Mouse (Mus musculus): ENCODE measurements around the gene Scpep1. TPM values are rescaled to one million over a fixed set of nuclear protein-coding genes. Genes with fewer than 3 reads are reported as not detected.
"Not testable (repeated sequence)": the region's sequence is repeated elsewhere in the genome, so short reads cannot be mapped to it uniquely, and the experiment has no call there.

Scpep1 gene
- polyA plus RNA-seq, 1 experiment from 2014 or later: 202 TPM

DNA sequence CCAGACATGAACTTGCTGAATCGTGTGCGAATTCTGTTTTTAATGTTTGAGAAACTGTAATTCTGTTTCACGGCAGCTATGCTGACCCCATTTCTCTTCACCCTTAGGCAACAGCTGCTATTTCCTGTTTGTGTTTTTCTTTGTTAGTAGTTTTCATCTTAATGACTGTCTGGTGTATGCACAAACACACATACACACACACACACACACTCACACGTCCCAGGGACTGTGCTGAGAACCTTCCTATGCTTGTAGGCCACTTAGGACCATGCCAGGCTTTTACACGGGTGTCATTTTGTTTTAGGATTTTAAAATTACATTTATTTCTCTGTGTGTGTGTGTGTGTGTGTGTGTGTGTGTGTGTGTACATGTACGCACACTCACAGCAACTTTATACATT is 55.7 kb downstream of the Scpep1 start:
- POLR2A ChIA-PET: no interaction called here
- no peaks in the 10 kb centered on the region for H3K27me3 ChIP-seq
- CTCF ChIA-PET: interaction anchor here (1.2 to 1.8 kb wide), 3 partner anchors 9 to 17 kb away, joined by 4 to 7 read pairs (median 5); no protein-coding TSS in a partner anchor
- in situ Hi-C loops (cut with MboI; ENCODE audit: low pct_unique_long_range_greater_than_20kb): no loop called here
- no peak for TF ChIP-seq CTCF (IDR thresholded peaks at IDR 0.05)
- ATAC-seq (no peak), DNase-seq (ENCODE audit: low read depth, low spot score) (no peak)

GRCm38 (mm10) chr11:88898380-88898763 is 56.9 kb downstream of the Scpep1 start:
- no peak for TF ChIP-seq CTCF (IDR thresholded peaks at IDR 0.05)
- ATAC-seq (no peak), DNase-seq (ENCODE audit: low read depth, low spot score) (no peak)
- ChIA-PET POLR2A (no interaction called here), CTCF (interaction anchor here (1.0 to 1.8 kb wide), 5 partner anchors 9 to 18 kb away, joined by 3 to 5 read pairs (median 3); no protein-coding TSS in a partner anchor)
- in situ Hi-C loops (cut with MboI; ENCODE audit: low pct_unique_long_range_greater_than_20kb): no loop called here
- no peaks in the 10 kb centered on the region for H3K27me3 ChIP-seq

GRCm38 (mm10) chr11:88897624-88898379 is 57.5 kb downstream of the Scpep1 start:
- ChIA-PET POLR2A (no interaction called here), CTCF (interaction anchor here (1.0 to 1.8 kb wide), 6 partner anchors 8 to 17 kb away, joined by 3 to 5 read pairs (median 3); no protein-coding TSS in a partner anchor)
- DNase-seq (ENCODE audit: low read depth, low spot score) (no peak), ATAC-seq (no peak)
- in situ Hi-C loops (cut with MboI; ENCODE audit: low pct_unique_long_range_greater_than_20kb): no loop called here
- no peak for TF ChIP-seq CTCF (IDR thresholded peaks at IDR 0.05)
- no peaks in the 10 kb centered on the region for H3K27me3 ChIP-seq

DNA sequence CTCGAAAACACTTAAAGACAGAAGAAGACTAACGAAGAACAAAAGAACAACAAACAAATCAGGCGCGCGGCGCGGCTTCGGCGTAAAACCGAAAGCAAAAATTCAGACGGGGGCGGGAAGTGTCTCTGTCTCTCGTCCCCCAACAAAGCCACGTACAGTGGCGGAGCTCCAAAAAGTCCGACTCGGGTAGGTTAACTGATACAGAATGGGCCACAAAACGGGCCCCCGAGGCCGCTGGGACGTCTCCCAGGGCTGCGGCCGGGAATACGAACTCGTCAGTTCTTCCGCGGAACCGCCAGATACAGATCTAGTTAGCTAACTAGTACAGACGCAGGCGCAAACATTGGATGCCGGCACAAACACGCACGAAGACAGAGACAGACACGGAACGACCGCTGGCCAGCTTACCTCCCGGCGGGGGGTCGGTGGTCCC is 59.4 kb downstream of the Scpep1 start:
- H3K27me3 ChIP-seq; POLR2A ChIA-PET; CTCF ChIA-PET; ATAC-seq; in situ Hi-C loops (cut with MboI; ENCODE audit: low pct_unique_long_range_greater_than_20kb); DNase-seq (ENCODE audit: low read depth, low spot score): not testable (repeated sequence)

DNA sequence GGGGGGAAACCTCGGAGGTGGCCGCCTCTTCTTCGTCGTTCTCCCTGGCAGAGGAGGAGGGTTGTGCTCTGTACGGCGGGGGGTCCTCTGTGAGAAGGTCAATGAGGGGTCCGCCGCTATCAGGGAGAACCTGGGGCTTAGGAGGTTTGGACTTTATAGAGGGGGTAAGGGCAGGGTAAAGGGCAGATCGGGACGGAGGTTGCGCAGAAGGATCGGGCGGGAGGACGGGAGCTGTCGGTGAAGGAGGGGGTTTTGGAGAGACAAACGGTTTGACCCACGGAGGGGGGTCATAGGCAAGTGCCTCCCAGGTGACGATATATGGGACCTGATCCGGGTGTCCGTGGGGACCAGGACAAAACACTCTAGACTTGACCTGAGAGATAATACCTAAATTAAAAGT is 60.0 kb downstream of the Scpep1 start:
- CTCF ChIA-PET; in situ Hi-C loops (cut with MboI; ENCODE audit: low pct_unique_long_range_greater_than_20kb); DNase-seq (ENCODE audit: low read depth, low spot score): not testable (repeated sequence)

DNA sequence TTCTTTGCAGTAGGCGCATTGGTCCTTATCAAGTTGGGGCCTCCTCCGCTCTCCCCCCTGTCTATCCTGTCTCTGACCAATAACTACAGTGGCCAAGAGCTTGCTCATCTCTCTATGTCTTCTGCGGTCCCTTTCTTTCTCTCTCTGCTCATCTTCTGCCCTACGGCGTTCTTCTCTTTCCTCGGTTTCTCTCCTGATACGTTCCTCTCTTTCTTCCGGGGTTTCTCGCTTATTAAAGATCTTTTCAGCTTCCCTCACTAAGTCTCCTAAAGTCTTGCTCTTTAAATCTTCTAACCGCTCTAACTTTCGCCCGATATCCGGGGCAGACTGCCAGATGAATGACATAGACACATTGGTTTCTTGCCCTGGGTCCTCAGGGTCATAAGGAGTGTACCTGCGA is 61.0 kb downstream of the Scpep1 start:
- H3K27me3 ChIP-seq; ATAC-seq; DNase-seq (ENCODE audit: low read depth, low spot score); POLR2A ChIA-PET; in situ Hi-C loops (cut with MboI; ENCODE audit: low pct_unique_long_range_greater_than_20kb); CTCF ChIA-PET: not testable (repeated sequence)

More for the DNA sequence above, 60.0 kb downstream of the Scpep1 start:
- ATAC-seq, POLR2A ChIA-PET, H3K27me3 ChIP-seq: not testable (repeated sequence)

- in situ Hi-C loops (cut with MboI; ENCODE audit: low pct_unique_long_range_greater_than_20kb); H3K27me3 ChIP-seq; ATAC-seq; CTCF ChIA-PET; POLR2A ChIA-PET; DNase-seq (ENCODE audit: low read depth, low spot score): not testable (repeated sequence)
These were observed 61.8 kb downstream of the Scpep1 start for GRCm38 (mm10) chr11:88893501-88893900.

- ATAC-seq; H3K27me3 ChIP-seq; in situ Hi-C loops (cut with MboI; ENCODE audit: low pct_unique_long_range_greater_than_20kb); CTCF ChIA-PET; POLR2A ChIA-PET; DNase-seq (ENCODE audit: low read depth, low spot score): not testable (repeated sequence)
These were observed 62.5 kb downstream of the Scpep1 start for GRCm38 (mm10) chr11:88892789-88893188.

GRCm38 (mm10) chr11:88891921-88892561 is 63.2 kb downstream of the Scpep1 start:
- in situ Hi-C loops (cut with MboI; ENCODE audit: low pct_unique_long_range_greater_than_20kb); CTCF ChIA-PET; ATAC-seq; H3K27me3 ChIP-seq; DNase-seq (ENCODE audit: low read depth, low spot score); POLR2A ChIA-PET: not testable (repeated sequence)

- DNase-seq (ENCODE audit: low read depth, low spot score); in situ Hi-C loops (cut with MboI; ENCODE audit: low pct_unique_long_range_greater_than_20kb); H3K27me3 ChIP-seq; ATAC-seq; CTCF ChIA-PET; POLR2A ChIA-PET: not testable (repeated sequence)
These were observed 63.8 kb downstream of the Scpep1 start for GRCm38 (mm10) chr11:88891446-88891845.

GRCm38 (mm10) chr11:88890904-88891303 is 64.4 kb downstream of the Scpep1 start:
- ATAC-seq; CTCF ChIA-PET; in situ Hi-C loops (cut with MboI; ENCODE audit: low pct_unique_long_range_greater_than_20kb); POLR2A ChIA-PET; DNase-seq (ENCODE audit: low read depth, low spot score); H3K27me3 ChIP-seq: not testable (repeated sequence)

All from Patski (cell line).